Mouse (Mus musculus) lung, embryonic 15.5 days (tissue): ENCODE results near the gene Tbx19. TPM values are rescaled to one million over a fixed set of nuclear protein-coding genes. Genes with fewer than 3 reads are reported as not detected.

Experiments
- ATAC-seq: fragments of 200-750 bp; cut with Nextera tagmentation; 2 replicates; pipeline ENCODE4 v1.8.0; 2017; ENCODE audit warnings: moderate number of reproducible peaks, borderline replicate concordance; ENCODE audit not compliant: low FRiP score, low TSS enrichment; ENCODE audit errors: extremely low read depth
- H3K27ac ChIP-seq: fragments of 300-500 bp; sonication (generic); 2 replicates; pipeline ENCODE4 v1.5.1; 2015; ENCODE audit warnings: moderate library complexity, mild to moderate bottlenecking, inconsistent platforms
- H3K27me3 ChIP-seq: fragments of 300-500 bp; sonication (generic); 2 replicates; pipeline ENCODE4 v1.6.1; 2015; ENCODE audit warnings: inconsistent platforms
- H3K36me3 ChIP-seq: fragments of 300-500 bp; sonication (generic); 2 replicates; pipeline ENCODE4 v1.6.1; 2015; ENCODE audit warnings: inconsistent platforms
- H3K4me1 ChIP-seq: fragments of 300-500 bp; sonication (generic); 2 replicates; pipeline ENCODE4 v1.6.1; 2015; ENCODE audit warnings: inconsistent platforms
- H3K4me2 ChIP-seq: fragments of 300-500 bp; sonication (generic); 2 replicates; pipeline ENCODE4 v1.6.1; 2015; ENCODE audit warnings: inconsistent platforms, mild to moderate bottlenecking, moderate library complexity
- H3K4me3 ChIP-seq: fragments of 300-500 bp; sonication (generic); 2 replicates; pipeline ENCODE4 v1.5.1; 2015; ENCODE audit warnings: mild to moderate bottlenecking, inconsistent platforms
- H3K9ac ChIP-seq: fragments of 300-500 bp; sonication (generic); 2 replicates; pipeline ENCODE4 v1.6.1; 2015; ENCODE audit warnings: inconsistent platforms
- H3K9me3 ChIP-seq: fragments of 300-500 bp; sonication (generic); 2 replicates; pipeline ENCODE4 v1.6.1; 2016; ENCODE audit warnings: inconsistent platforms
- WGBS: fragments of 180-500 bp; shearing (Covaris S2); methylation state at CpG from one replicate; pipeline ENCODE4 v1.1.7; 2015; 5-methylcytosine and 5-hydroxymethylcytosine counted together
- polyA plus RNA-seq: library from polyadenylated mRNA; unstranded; fragments of >200 nt; fragmentation: Nextera tagmentation; extraction: Ambion mirVana; gene quantifications from 2 replicates; pipeline ENCODE4 v1.2.1, GENCODE M21; 2015

The Tbx19 gene
- polyA plus RNA-seq, 1 experiment from 2014 or later = 0.05 TPM

- WGBS = 72% methylated on average over 5 of the region's 5 CpGs
- Histone ChIP-seq H3K4me3 (no peak overlapping the region), H3K9ac (no peak overlapping the region), H3K4me1 (no peaks in the 10 kb centered on the region), H3K27ac (no peak overlapping the region), H3K27me3 (no peaks in the 10 kb centered on the region), H3K36me3 (no peaks in the 10 kb centered on the region), H3K4me2 (no peak overlapping the region), H3K9me3 (no peaks in the 10 kb centered on the region)
- no peak for ATAC-seq
Observed at GRCm38 (mm10) chr1:165133279-165133678, 27.3 kb downstream of the Tbx19 start.

- Histone ChIP-seq H3K27me3 (no peaks in the 10 kb centered on the region), H3K4me1 (no peaks in the 10 kb centered on the region), H3K36me3 (no peaks in the 10 kb centered on the region), H3K4me2 (no peak overlapping the region), H3K9ac (no peak overlapping the region), H3K4me3 (no peak overlapping the region), H3K9me3 (no peaks in the 10 kb centered on the region), H3K27ac (no peak overlapping the region)
- ATAC-seq = no peak
- WGBS = 64% methylated on average over 14 of the region's 14 CpGs
Observed at GRCm38 (mm10) chr1:165132187-165132877, 28.2 kb downstream of the Tbx19 start.

GRCm38 (mm10) chr1:165129573-165129972 lies 31.0 kb downstream of the Tbx19 start:
- Histone ChIP-seq H3K36me3 (no peaks in the 10 kb centered on the region), H3K4me3 (no peak overlapping the region), H3K4me1 (no peaks in the 10 kb centered on the region), H3K4me2 (no peak overlapping the region), H3K27me3 (no peaks in the 10 kb centered on the region), H3K9me3 (no peaks in the 10 kb centered on the region), H3K27ac (no peak overlapping the region), H3K9ac (no peak overlapping the region)
- ATAC-seq = no peak
- 73% methylated on average over 5 of the region's 5 CpGs for WGBS

- no peak for ATAC-seq
- H3K4me3 ChIP-seq = no peak overlapping the region
- no peak overlapping the region for H3K9ac ChIP-seq
- H3K4me2 ChIP-seq = no peak overlapping the region
- 68% methylated on average over 7 of the region's 7 CpGs for WGBS
- peaks cover 6% of the 10 kb centered on the region for H3K4me1 ChIP-seq
- no peaks in the 10 kb centered on the region for H3K9me3 ChIP-seq
- H3K36me3 ChIP-seq = no peaks in the 10 kb centered on the region
- peaks cover 7% of the 10 kb centered on the region; the same call in 1 of the 2 replicates for H3K27me3 ChIP-seq
- no peak overlapping the region for H3K27ac ChIP-seq
Observed at GRCm38 (mm10) chr1:165121096-165121495, 39.5 kb downstream of the Tbx19 start.

- 17% methylated on average over 21 of the region's 21 CpGs for WGBS
Observed at GRCm38 (mm10) chr1:165120349-165120898, 40.1 kb downstream of the Tbx19 start.

GRCm38 (mm10) chr1:165119760-165120159 lies 40.8 kb downstream of the Tbx19 start:
- Histone ChIP-seq H3K4me3 (0 out of 2 replicates have a peak overlapping the region, but pooled peaks have one; percentile 10), H3K27ac (no peak overlapping the region), H3K9ac (no peak overlapping the region), H3K27me3 (peaks cover 7% of the 10 kb centered on the region; the same call in 1 of the 2 replicates), H3K4me1 (peaks cover 13% of the 10 kb centered on the region), H3K36me3 (no peaks in the 10 kb centered on the region), H3K4me2 (peak overlapping the region; percentile 41; the same call in 1 of the 2 replicates), H3K9me3 (no peaks in the 10 kb centered on the region)
- peak; percentile 36; the same call in 1 of the 2 replicates for ATAC-seq
- WGBS = 13% methylated on average over 9 of the region's 9 CpGs

More at GRCm38 (mm10) chr1:165120349-165120898, 40.1 kb downstream of the Tbx19 start:
- ATAC-seq = peak; percentile 58; the same call in 1 of the 2 replicates
- Histone ChIP-seq H3K27me3 (peaks cover 7% of the 10 kb centered on the region; the same call in 1 of the 2 replicates), H3K27ac (no peak overlapping the region), H3K9me3 (no peaks in the 10 kb centered on the region), H3K4me1 (peaks cover 6% of the 10 kb centered on the region), H3K4me2 (peak overlapping the region; percentile 41; the same call in 1 of the 2 replicates), H3K4me3 (no peak overlapping the region), H3K9ac (no peak overlapping the region), H3K36me3 (no peaks in the 10 kb centered on the region)

- WGBS = 64% methylated on average over 15 of the region's 15 CpGs
- H3K4me2 ChIP-seq = peak overlapping the region; percentile 41; the same call in 1 of the 2 replicates
Observed at GRCm38 (mm10) chr1:165119011-165119726, 41.4 kb downstream of the Tbx19 start.

GRCm38 (mm10) chr1:165114460-165115175 lies 46.0 kb downstream of the Tbx19 start:
- Histone ChIP-seq H3K27me3 (no peaks in the 10 kb centered on the region), H3K9ac (no peak overlapping the region), H3K9me3 (no peaks in the 10 kb centered on the region), H3K4me2 (peak overlapping the region; percentile 40), H3K4me1 (peaks cover 10% of the 10 kb centered on the region), H3K4me3 (no peak overlapping the region), H3K27ac (no peak overlapping the region), H3K36me3 (no peaks in the 10 kb centered on the region)
- ATAC-seq = peak; percentile 31; the same call in 1 of the 2 replicates
- 18% methylated on average over 17 of the region's 17 CpGs for WGBS

More at GRCm38 (mm10) chr1:165119011-165119726, 41.4 kb downstream of the Tbx19 start:
- Histone ChIP-seq H3K36me3 (no peaks in the 10 kb centered on the region), H3K4me3 (no peak overlapping the region), H3K27me3 (peaks cover 7% of the 10 kb centered on the region; the same call in 1 of the 2 replicates), H3K4me1 (peaks cover 15% of the 10 kb centered on the region), H3K9ac (no peak overlapping the region), H3K9me3 (no peaks in the 10 kb centered on the region), H3K27ac (no peak overlapping the region)
- ATAC-seq = no peak

- 34% methylated on average over 11 of the region's 11 CpGs for WGBS
- no peak overlapping the region for H3K9ac ChIP-seq
- H3K27ac ChIP-seq = no peak overlapping the region
Observed at GRCm38 (mm10) chr1:165113700-165114099, 46.9 kb downstream of the Tbx19 start.

GRCm38 (mm10) chr1:165110659-165111058 lies 49.9 kb downstream of the Tbx19 start:
- no peak overlapping the region for H3K9ac ChIP-seq
- no peak overlapping the region for H3K27ac ChIP-seq
- H3K4me2 ChIP-seq = no peak overlapping the region
- WGBS = 10% methylated on average over 2 of the region's 2 CpGs
- H3K27me3 ChIP-seq = no peaks in the 10 kb centered on the region
- ATAC-seq = no peak
- H3K4me3 ChIP-seq = no peak overlapping the region
- H3K4me1 ChIP-seq = 0 out of 2 replicates have a peak, but pooled peaks cover 9% of the 10 kb centered on the region
- no peaks in the 10 kb centered on the region for H3K9me3 ChIP-seq
- no peaks in the 10 kb centered on the region for H3K36me3 ChIP-seq

More at GRCm38 (mm10) chr1:165113700-165114099, 46.9 kb downstream of the Tbx19 start:
- 0 out of 2 replicates have a peak, but pooled peaks cover 9% of the 10 kb centered on the region for H3K4me1 ChIP-seq
- H3K4me2 ChIP-seq = no peak overlapping the region
- H3K27me3 ChIP-seq = no peaks in the 10 kb centered on the region
- ATAC-seq = no peak
- H3K4me3 ChIP-seq = no peak overlapping the region
- H3K36me3 ChIP-seq = no peaks in the 10 kb centered on the region
- no peaks in the 10 kb centered on the region for H3K9me3 ChIP-seq

- no peaks in the 10 kb centered on the region for H3K36me3 ChIP-seq
- H3K4me1 ChIP-seq = no peaks in the 10 kb centered on the region
- WGBS = 53% methylated on average over 5 of the region's 5 CpGs
- H3K9ac ChIP-seq = no peak overlapping the region
- H3K4me2 ChIP-seq = no peak overlapping the region
- no peaks in the 10 kb centered on the region for H3K27me3 ChIP-seq
- H3K4me3 ChIP-seq = no peak overlapping the region
- no peaks in the 10 kb centered on the region for H3K9me3 ChIP-seq
- H3K27ac ChIP-seq = no peak overlapping the region
- no peak for ATAC-seq
Observed at GRCm38 (mm10) chr1:165109135-165109534, 51.4 kb downstream of the Tbx19 start.
